Mouse (Mus musculus): ENCODE data around the gene Ntn4.

Gene Ntn4

DNA sequence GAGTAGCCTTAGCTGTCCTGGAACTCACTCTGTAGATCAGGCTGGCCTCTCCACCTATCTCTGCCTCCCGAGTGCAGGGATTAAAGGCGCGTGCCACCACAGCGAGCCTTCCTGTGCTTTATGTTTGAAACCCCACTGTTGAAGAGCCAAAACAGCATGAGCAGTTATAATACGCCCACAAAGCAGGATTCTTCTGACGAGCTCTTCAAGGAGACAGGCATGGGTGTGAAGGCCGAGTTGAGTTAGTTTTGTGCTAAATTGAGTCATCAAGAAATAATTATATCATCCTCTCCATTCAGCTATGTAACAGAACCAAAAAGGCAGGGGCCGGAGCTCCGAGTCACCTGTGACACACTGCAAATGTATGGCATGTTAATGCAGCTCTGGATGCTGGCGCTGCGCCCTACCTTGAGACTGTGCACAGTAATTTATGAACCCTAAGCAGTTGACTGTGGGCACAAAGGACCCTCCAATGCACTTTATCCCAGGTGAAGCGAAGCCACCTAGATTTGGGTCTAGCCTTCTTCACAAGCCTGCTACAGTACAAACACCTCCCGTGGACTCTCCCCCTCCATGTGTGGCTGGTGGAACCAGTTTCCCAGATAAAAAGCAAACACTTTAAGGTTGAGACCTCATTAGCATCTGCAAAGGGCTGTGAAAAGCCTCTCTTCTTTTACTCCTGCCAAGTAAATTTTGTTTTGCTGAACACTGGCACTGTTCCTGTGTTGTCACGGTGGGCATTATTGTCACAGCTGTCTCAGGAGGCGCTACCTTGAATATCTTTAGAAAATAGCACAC is 142.9 kb downstream of the Ntn4 start:
- DNase-seq (ENCODE audit: low spot score in 2 of 2): no peak

Measured in right cerebral cortex, postnatal 10 days (tissue).